Mouse (Mus musculus) neural tube, embryonic 13.5 days (tissue): ENCODE measurements around the gene Ak5. TPM values are rescaled to one million over a fixed set of nuclear protein-coding genes. Genes with fewer than 3 reads are reported as not detected.

Experiments
- ATAC-seq: fragments of 200-750 bp; cut with Nextera tagmentation; 2 replicates; pipeline ENCODE4 v1.8.0; 2017; ENCODE audit warnings: low read depth, mild to moderate bottlenecking, moderate TSS enrichment, moderate library complexity
- H3K27ac ChIP-seq: fragments of 300-500 bp; sonication (generic); replicated peaks from 2 replicates; pipeline ENCODE4 v1.5.1; 2015; ENCODE audit warnings: moderate library complexity, mild to moderate bottlenecking, inconsistent platforms
- H3K27me3 ChIP-seq: fragments of 300-500 bp; sonication (generic); 2 replicates; pipeline ENCODE4 v1.6.1; 2015; ENCODE audit warnings: mild to moderate bottlenecking, inconsistent platforms
- H3K36me3 ChIP-seq: fragments of 300-500 bp; sonication (generic); 2 replicates; pipeline ENCODE4 v1.6.1; 2015; ENCODE audit warnings: mild to moderate bottlenecking, inconsistent platforms
- H3K4me1 ChIP-seq: fragments of 300-500 bp; sonication (generic); replicated peaks from 2 replicates; pipeline ENCODE4 v1.6.1; 2015; ENCODE audit warnings: inconsistent platforms
- H3K4me2 ChIP-seq: fragments of 300-500 bp; sonication (generic); 2 replicates; pipeline ENCODE4 v1.6.1; 2015; ENCODE audit warnings: inconsistent platforms, mild to moderate bottlenecking, moderate library complexity
- H3K4me3 ChIP-seq: fragments of 300-500 bp; sonication (generic); 2 replicates; pipeline ENCODE4 v1.5.1; 2015; ENCODE audit warnings: mild to moderate bottlenecking, inconsistent platforms
- H3K9ac ChIP-seq: fragments of 300-500 bp; sonication (generic); 2 replicates; pipeline ENCODE4 v1.6.1; 2015; ENCODE audit warnings: moderate library complexity, mild to moderate bottlenecking, inconsistent platforms
- H3K9me3 ChIP-seq: fragments of 300-500 bp; sonication (generic); 2 replicates; pipeline ENCODE4 v1.6.1; 2016; ENCODE audit warnings: inconsistent platforms
- WGBS: fragments of 180-500 bp; shearing (Covaris S2); methylation state at CpG from one replicate; pipeline ENCODE4 v1.1.7; 2015; 5-methylcytosine and 5-hydroxymethylcytosine counted together
- polyA plus RNA-seq: library from polyadenylated mRNA; unstranded; fragments of >200 nt; fragmentation: Nextera tagmentation; extraction: Ambion mirVana; gene quantifications from 2 replicates; pipeline ENCODE4 v1.2.1, GENCODE M21; 2015

The Ak5 gene
- polyA plus RNA-seq, 1 experiment from 2014 or later, result 7.2 TPM

GRCm38 (mm10) chr3:152523315-152523638, 144.9 kb downstream of the Ak5 start:
- Histone ChIP-seq H3K9ac (no peak overlapping the region), H3K4me3 (no peak overlapping the region), H3K4me2 (no peak overlapping the region), H3K27ac (no peak overlapping the region), H3K4me1 (no peaks in the 10 kb centered on the region), H3K27me3 (no peaks in the 10 kb centered on the region), H3K9me3 (no peaks in the 10 kb centered on the region), H3K36me3 (no peaks in the 10 kb centered on the region)
- 73% methylated on average over 4 of the region's 4 CpGs for whole genome bisulfite sequencing
- no peak for ATAC-seq

GRCm38 (mm10) chr3:152522634-152523314, 145.4 kb downstream of the Ak5 start:
- Histone ChIP-seq H3K4me1 (no peaks in the 10 kb centered on the region), H3K9ac (no peak overlapping the region), H3K27ac (no peak overlapping the region), H3K36me3 (no peaks in the 10 kb centered on the region), H3K4me2 (no peak overlapping the region), H3K9me3 (no peaks in the 10 kb centered on the region), H3K4me3 (no peak overlapping the region), H3K27me3 (no peaks in the 10 kb centered on the region)
- no peak for ATAC-seq
- 73% methylated on average over 6 of the region's 6 CpGs for WGBS

GRCm38 (mm10) chr3:152521054-152521453, 147.1 kb downstream of the Ak5 start:
- H3K9ac ChIP-seq, result no peak overlapping the region
- H3K4me3 ChIP-seq, result no peak overlapping the region
- no peaks in the 10 kb centered on the region for H3K36me3 ChIP-seq
- no peak for ATAC-seq
- no peaks in the 10 kb centered on the region for H3K9me3 ChIP-seq
- no peak overlapping the region for H3K27ac ChIP-seq
- 91% methylated on average over 7 of the region's 7 CpGs for WGBS
- no peak overlapping the region for H3K4me2 ChIP-seq
- peaks cover 4% of the 10 kb centered on the region for H3K4me1 ChIP-seq
- no peaks in the 10 kb centered on the region for H3K27me3 ChIP-seq

GRCm38 (mm10) chr3:152520074-152520473, 148.1 kb downstream of the Ak5 start:
- H3K27ac ChIP-seq, result no peak overlapping the region
- no peaks in the 10 kb centered on the region for H3K36me3 ChIP-seq
- H3K9me3 ChIP-seq, result no peaks in the 10 kb centered on the region
- no peaks in the 10 kb centered on the region for H3K27me3 ChIP-seq
- WGBS, result 77% methylated on average over 3 of the region's 3 CpGs
- H3K4me3 ChIP-seq, result no peak overlapping the region
- ATAC-seq, result no peak
- H3K4me1 ChIP-seq, result peaks cover 14% of the 10 kb centered on the region
- H3K4me2 ChIP-seq, result no peak overlapping the region
- H3K9ac ChIP-seq, result no peak overlapping the region

- H3K4me1 ChIP-seq, result peaks cover 16% of the 10 kb centered on the region
- no peak for ATAC-seq
- no peak overlapping the region for H3K4me2 ChIP-seq
- WGBS, result 90% methylated on average over 10 of the region's 10 CpGs
- no peak overlapping the region for H3K9ac ChIP-seq
- no peaks in the 10 kb centered on the region for H3K27me3 ChIP-seq
- no peaks in the 10 kb centered on the region for H3K36me3 ChIP-seq
- H3K27ac ChIP-seq, result no peak overlapping the region
- H3K9me3 ChIP-seq, result no peaks in the 10 kb centered on the region
- H3K4me3 ChIP-seq, result no peak overlapping the region
These were observed 148.6 kb downstream of the Ak5 start for GRCm38 (mm10) chr3:152519556-152519955.

- H3K4me1 ChIP-seq, result peaks cover 16% of the 10 kb centered on the region
- H3K27ac ChIP-seq, result no peak overlapping the region
- H3K9me3 ChIP-seq, result no peaks in the 10 kb centered on the region
- ATAC-seq, result no peak
- H3K27me3 ChIP-seq, result no peaks in the 10 kb centered on the region
- H3K4me3 ChIP-seq, result no peak overlapping the region
- H3K9ac ChIP-seq, result no peak overlapping the region
- no peaks in the 10 kb centered on the region for H3K36me3 ChIP-seq
- 82% methylated on average over 3 of the region's 3 CpGs for WGBS
- H3K4me2 ChIP-seq, result no peak overlapping the region
These were observed 151.6 kb downstream of the Ak5 start for GRCm38 (mm10) chr3:152516569-152516968.

- H3K4me2 ChIP-seq, result no peak overlapping the region
- peak; percentile 65; the same call in 1 of the 2 replicates for ATAC-seq
- no peak overlapping the region for H3K27ac ChIP-seq
- 12% methylated on average over 6 of the region's 6 CpGs for WGBS
- no peak overlapping the region for H3K4me3 ChIP-seq
- no peaks in the 10 kb centered on the region for H3K27me3 ChIP-seq
- no peaks in the 10 kb centered on the region for H3K36me3 ChIP-seq
- no peaks in the 10 kb centered on the region for H3K9me3 ChIP-seq
- peaks cover 16% of the 10 kb centered on the region for H3K4me1 ChIP-seq
- no peak overlapping the region for H3K9ac ChIP-seq
These were observed 152.2 kb downstream of the Ak5 start for GRCm38 (mm10) chr3:152515959-152516358.

GRCm38 (mm10) chr3:152512517-152512916, 155.6 kb downstream of the Ak5 start:
- 78% methylated on average over 2 of the region's 2 CpGs for WGBS
- Histone ChIP-seq H3K4me3 (no peak overlapping the region), H3K9me3 (0 out of 2 replicates have a peak, but pooled peaks cover 3% of the 10 kb centered on the region), H3K27ac (no peak overlapping the region), H3K36me3 (no peaks in the 10 kb centered on the region), H3K27me3 (no peaks in the 10 kb centered on the region), H3K4me1 (peaks cover 25% of the 10 kb centered on the region), H3K4me2 (no peak overlapping the region), H3K9ac (no peak overlapping the region)
- ATAC-seq, result no peak

- 93% methylated on average over 7 of the region's 7 CpGs for WGBS
- no peak for ATAC-seq
These were observed 158.9 kb downstream of the Ak5 start for GRCm38 (mm10) chr3:152509268-152509667.

GRCm38 (mm10) chr3:152508419-152508993, 159.7 kb downstream of the Ak5 start:
- Histone ChIP-seq H3K27me3 (no peaks in the 10 kb centered on the region), H3K27ac (no peak overlapping the region), H3K9me3 (0 out of 2 replicates have a peak, but pooled peaks cover 3% of the 10 kb centered on the region), H3K4me3 (no peak overlapping the region), H3K4me2 (no peak overlapping the region), H3K9ac (no peak overlapping the region), H3K4me1 (peaks cover 9% of the 10 kb centered on the region; the same call in 1 of the 2 replicates), H3K36me3 (no peaks in the 10 kb centered on the region)
- ATAC-seq, result no peak
- WGBS, result 63% methylated on average over 12 of the region's 12 CpGs

More at GRCm38 (mm10) chr3:152509268-152509667, 158.9 kb downstream of the Ak5 start:
- Histone ChIP-seq H3K4me1 (peaks cover 9% of the 10 kb centered on the region; the same call in 1 of the 2 replicates), H3K9me3 (0 out of 2 replicates have a peak, but pooled peaks cover 3% of the 10 kb centered on the region), H3K4me3 (no peak overlapping the region), H3K36me3 (no peaks in the 10 kb centered on the region), H3K9ac (no peak overlapping the region), H3K27me3 (no peaks in the 10 kb centered on the region), H3K4me2 (no peak overlapping the region), H3K27ac (no peak overlapping the region)

- no peak overlapping the region for H3K4me3 ChIP-seq
- H3K4me1 ChIP-seq, result peaks cover 9% of the 10 kb centered on the region; the same call in 1 of the 2 replicates
- ATAC-seq, result no peak
- H3K4me2 ChIP-seq, result no peak overlapping the region
- no peaks in the 10 kb centered on the region for H3K27me3 ChIP-seq
- 0 out of 2 replicates have a peak, but pooled peaks cover 3% of the 10 kb centered on the region for H3K9me3 ChIP-seq
- 60% methylated on average over 8 of the region's 8 CpGs for WGBS
- no peak overlapping the region for H3K27ac ChIP-seq
- no peaks in the 10 kb centered on the region for H3K36me3 ChIP-seq
- H3K9ac ChIP-seq, result no peak overlapping the region
These were observed 160.3 kb downstream of the Ak5 start for GRCm38 (mm10) chr3:152507900-152508299.

GRCm38 (mm10) chr3:152498968-152499696, 169.0 kb downstream of the Ak5 start:
- H3K4me3 ChIP-seq, result no peak overlapping the region
- peaks cover 18% of the 10 kb centered on the region for H3K4me1 ChIP-seq
- no peak overlapping the region for H3K9ac ChIP-seq
- no peak overlapping the region for H3K4me2 ChIP-seq
- WGBS, result 80% methylated on average over 2 of the region's 2 CpGs
- H3K9me3 ChIP-seq, result no peaks in the 10 kb centered on the region
- no peaks in the 10 kb centered on the region for H3K27me3 ChIP-seq
- ATAC-seq, result no peak
- no peaks in the 10 kb centered on the region for H3K36me3 ChIP-seq
- H3K27ac ChIP-seq, result no peak overlapping the region
